16 mouse cellular contexts compared by ENCODE assay signal in the genomic region with DNA sequence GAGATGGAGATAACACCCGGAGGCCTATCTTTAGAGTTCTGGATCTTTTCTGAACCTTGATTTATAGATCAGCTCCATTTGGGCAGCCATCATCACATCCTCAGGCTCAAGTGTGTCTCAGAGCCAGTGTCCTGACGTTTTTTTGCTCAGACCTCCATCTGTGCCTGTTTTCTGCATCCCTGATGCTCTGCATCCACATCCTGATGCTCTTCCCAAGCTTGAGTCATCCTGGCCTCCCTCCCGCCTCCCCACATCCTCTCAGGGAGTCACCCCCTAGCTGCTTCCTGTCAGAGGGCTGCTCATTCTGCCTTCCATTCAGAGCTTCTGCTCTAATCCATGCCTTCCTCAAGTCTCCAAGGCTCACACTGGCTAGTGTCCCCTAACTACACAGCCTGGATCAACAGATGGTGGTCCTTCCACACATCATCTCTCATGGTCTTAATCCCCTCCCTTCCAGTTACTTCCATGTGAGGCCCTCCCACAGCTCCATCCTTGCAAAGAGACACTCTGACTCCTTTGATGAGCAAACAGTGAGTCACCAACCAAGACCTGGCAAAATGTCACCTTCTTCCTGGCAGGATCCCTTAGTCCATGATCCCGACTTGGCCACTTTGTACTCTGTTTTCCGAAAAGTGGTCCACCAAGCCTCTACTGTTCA.
DNase-seq lines count a peak whose midpoint lies in the region; ATAC-seq and TF ChIP-seq lines count a peak whose summit lies in the region.
"Had no signal": no experiment of that assay in that cellular context is flagged by ENCODE, and none has a peak within 500 bp of the region (broad histone marks: within the 10 kb centered on the region; RNA-seq: fewer than 3 reads in every experiment).

No protein-coding gene starts in this region.

- 77% methylated on average over 5 of the region's 5 CpGs for WGBS in intestine, postnatal 0 days

- no peak overlapping the region for H3K4me2 ChIP-seq in intestine, postnatal 0 days (replicated peaks; ENCODE audit: low read depth)
- H3K4me2 ChIP-seq: embryonic facial prominence, embryonic 13.5 days; heart, embryonic 12.5 days had no signal

- no peak for ATAC-seq in intestine, postnatal 0 days
- ATAC-seq: inflammation-experienced regulatory T-cells, adult 6 months had no signal

- H3K27me3 ChIP-seq in intestine, postnatal 0 days (replicated peaks; ENCODE audit: control insufficient read depth, insufficient read depth, low read length), result no peaks in the 10 kb centered on the region
- H3K27me3 ChIP-seq: embryonic facial prominence, embryonic 13.5 days; heart, embryonic 12.5 days had no signal

- H3K9me3 ChIP-seq in intestine, postnatal 0 days (ENCODE audit: control insufficient read depth), result no peaks in the 10 kb centered on the region
- H3K9me3 ChIP-seq: embryonic facial prominence, embryonic 13.5 days; forebrain, embryonic 10.5 days; heart, embryonic 12.5 days had no signal

- no peak overlapping the region for H3K4me3 ChIP-seq in intestine, postnatal 0 days (ENCODE audit: low read depth, low read length)
- H3K4me3 ChIP-seq: embryonic facial prominence, embryonic 13.5 days; forebrain, embryonic 10.5 days; heart, embryonic 12.5 days; megakaryocyte, embryonic 14.5 days had no signal

- no peaks in the 10 kb centered on the region for H3K4me1 ChIP-seq in intestine, postnatal 0 days (replicated peaks; ENCODE audit: control insufficient read depth, insufficient read depth, low read length)
- H3K4me1 ChIP-seq: embryonic facial prominence, embryonic 13.5 days; forebrain, embryonic 10.5 days; heart, embryonic 12.5 days; megakaryocyte, embryonic 14.5 days had no signal

- TF ChIP-seq CTCF in intestine, postnatal 0 days (IDR thresholded peaks at IDR 0.05; ENCODE audit: low read depth), result no peak

- peak; percentile 26 to 67 for DNase-seq in frontal cortex, adult 2 months (ENCODE audit: extremely low spot score in 1 of 2, low spot score in 1 of 2)
- DNase-seq in frontal cortex, postnatal 14 days (ENCODE audit: low spot score in 2 of 2), result no peak
- DNase-seq in right cerebral cortex, adult 18-20 months, result peak; percentile 78
- DNase-seq in right cerebral cortex, postnatal 10 days (ENCODE audit: low spot score in 2 of 2), result no peak
- DNase-seq in adrenal gland, postnatal 10 days, result peak; percentile 38
- DNase-seq in cerebellum, postnatal 36 days, result peak; percentile 11 to 48
- DNase-seq in kidney, adult 9 months, result no peak
- DNase-seq: gastrocnemius, postnatal 10 days; liver had no signal

- H3K27ac ChIP-seq in intestine, postnatal 0 days (ENCODE audit: low read depth, low read length), result no peak overlapping the region
- H3K27ac ChIP-seq: embryonic facial prominence, embryonic 13.5 days; forebrain, embryonic 10.5 days; kidney, postnatal 0 days had no signal

- no peak overlapping the region for H3K9ac ChIP-seq in intestine, postnatal 0 days (ENCODE audit: low read depth, low read length)
- H3K9ac ChIP-seq: embryonic facial prominence, embryonic 13.5 days; heart, embryonic 12.5 days had no signal

- no peaks in the 10 kb centered on the region for H3K36me3 ChIP-seq in intestine, postnatal 0 days (ENCODE audit: control insufficient read depth, insufficient read depth)
- H3K36me3 ChIP-seq: heart, embryonic 12.5 days had no signal

Comparison
In these comparisons a context has a peak if more than half of its experiments do, and no peak if none do; other contexts are left out.
1. DNase-seq: peak in frontal cortex, adult 2 months (2 of 2), right cerebral cortex, adult 18-20 months (single experiment), adrenal gland, postnatal 10 days (single experiment) and cerebellum, postnatal 36 days (2 of 2); none in frontal cortex, postnatal 14 days (0 of 2), right cerebral cortex, postnatal 10 days (0 of 2) and kidney, adult 9 months (single experiment).